Mouse (Mus musculus) forebrain, embryonic 11.5 days (tissue): ENCODE data around the gene Ralgps2. TPM values are rescaled to one million over a fixed set of nuclear protein-coding genes. Genes with fewer than 3 reads are reported as not detected.

Experiments
- ATAC-seq: fragments of 200-750 bp; cut with Nextera tagmentation; replicated peaks from 2 replicates; pipeline ENCODE4 v1.8.0; 2017; ENCODE audit warnings: moderate TSS enrichment; ENCODE audit not compliant: low FRiP score
- DNase-seq: peaks from one replicate; pipeline ENCODE4 v3.0.0-alpha.2; 2017; ENCODE audit warnings: low spot score
- H3K27ac ChIP-seq: fragments of 300-500 bp; sonication (generic); 2 replicates; pipeline ENCODE4 v1.5.1; 2014; ENCODE audit warnings: low read depth, low read length
- H3K27me3 ChIP-seq: fragments of 300-500 bp; sonication (generic); 2 replicates; pipeline ENCODE4 v1.6.1; 2014; ENCODE audit warnings: mild to moderate bottlenecking, low read length, mixed read lengths; ENCODE audit not compliant: control insufficient read depth, insufficient read depth
- H3K36me3 ChIP-seq: fragments of 300-500 bp; sonication (generic); 2 replicates; pipeline ENCODE4 v1.6.1; 2014; ENCODE audit warnings: mild to moderate bottlenecking, low read length, moderate library complexity, mixed read lengths; ENCODE audit not compliant: control insufficient read depth, insufficient read depth
- H3K4me1 ChIP-seq: fragments of 300-500 bp; sonication (generic); replicated peaks from 2 replicates; pipeline ENCODE4 v1.6.1; 2014; ENCODE audit warnings: low read length, mixed read lengths; ENCODE audit not compliant: control insufficient read depth, insufficient read depth
- H3K4me2 ChIP-seq: fragments of 300-500 bp; sonication (generic); 2 replicates; pipeline ENCODE4 v1.6.1; 2014; ENCODE audit warnings: low read depth, mild to moderate bottlenecking, low read length, moderate library complexity, mixed read lengths; ENCODE audit not compliant: severe bottlenecking
- H3K4me3 ChIP-seq: fragments of 300-500 bp; sonication (generic); 2 replicates; pipeline ENCODE4 v1.5.1; 2014; ENCODE audit warnings: low read depth, low read length
- H3K9ac ChIP-seq: fragments of 300-500 bp; sonication (generic); 2 replicates; pipeline ENCODE4 v1.6.1; 2014; ENCODE audit warnings: low read length
- H3K9me3 ChIP-seq: fragments of 300-500 bp; sonication (generic); 2 replicates; pipeline ENCODE4 v1.6.1; 2016; ENCODE audit warnings: low read length, mixed read lengths; ENCODE audit not compliant: control insufficient read depth
- WGBS: fragments of 180-500 bp; shearing (Covaris S2); extraction: QIAGEN DNeasy Blood & Tissue Kit; methylation state at CpG from one replicate; pipeline ENCODE4 v1.1.7; 2014; 5-methylcytosine and 5-hydroxymethylcytosine counted together
- polyA plus RNA-seq: library from polyadenylated mRNA; unstranded; fragments of >200 nt; fragmentation: Nextera tagmentation; extraction: Ambion mirVana; gene quantifications from 2 replicates; pipeline ENCODE4 v1.2.1, GENCODE M21; 2014

The Ralgps2 gene
- 73.8 and 82.0 TPM in 2 replicates for polyA plus RNA-seq

DNA sequence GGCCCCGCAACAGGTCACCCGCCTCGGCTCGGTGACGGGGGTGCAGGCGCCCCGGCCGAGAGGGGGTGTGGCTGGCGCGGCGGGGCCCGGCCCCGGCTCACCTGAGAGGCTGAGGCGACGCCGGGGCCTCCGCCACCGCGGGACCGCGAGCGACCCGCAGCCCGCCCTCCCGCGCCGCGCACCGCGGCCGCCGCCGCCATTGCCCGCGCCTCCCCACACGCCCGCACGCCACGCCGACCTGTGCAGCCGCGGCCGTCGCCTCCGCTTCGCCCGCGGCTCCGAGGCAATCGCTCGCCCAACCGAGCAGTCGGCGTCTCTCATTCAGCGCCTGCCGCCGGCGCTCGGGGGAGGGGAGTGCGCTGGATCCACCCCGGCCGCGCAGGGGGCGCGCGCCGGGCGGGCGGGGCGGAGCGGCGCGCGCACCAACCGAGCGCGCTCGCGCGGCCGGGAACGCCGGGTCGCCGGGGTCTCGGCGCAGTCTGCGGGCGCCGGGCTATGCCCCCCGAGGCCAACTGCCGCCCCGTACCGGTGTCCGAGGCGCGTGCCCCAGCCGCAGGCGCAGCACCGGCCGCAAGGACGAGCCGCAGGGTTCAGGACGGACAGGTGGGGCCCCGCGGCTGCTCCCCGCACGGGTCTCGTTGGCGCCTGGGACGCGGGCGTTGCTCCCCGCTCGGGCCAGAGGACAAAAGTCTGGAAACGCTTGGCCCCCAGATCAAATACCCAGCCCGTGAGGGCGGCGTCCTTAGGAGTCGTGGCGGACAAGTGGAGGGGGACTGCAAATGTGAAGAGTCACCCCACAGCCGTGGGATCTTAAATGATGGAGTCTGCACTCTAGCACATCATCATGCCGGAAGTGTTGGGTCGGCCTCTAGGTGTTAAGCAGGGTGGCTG, at the start of gene Ralgps2:
Ralgps2 (minus strand) TSS at position 376 of the 891 bp plus-strand sequence.
- DNase-seq (peak; percentile 83), ATAC-seq (peak; percentile 86)
- Histone ChIP-seq H3K27me3 (no peaks in the 10 kb centered on the region), H3K4me1 (no peaks in the 10 kb centered on the region; the same call in 1 of the 2 replicates), H3K9ac (peak within 1 kb of the TSS; percentile 87), H3K4me3 (peak within 1 kb of the TSS; percentile 93), H3K27ac (peak within 1 kb of the TSS; percentile 92), H3K36me3 (no peaks in the 10 kb centered on the region), H3K9me3 (no peaks in the 10 kb centered on the region), H3K4me2 (peak within 1 kb of the TSS; percentile 93)
- under 1% methylated on average over 102 of the region's 124 CpGs for WGBS

DNA sequence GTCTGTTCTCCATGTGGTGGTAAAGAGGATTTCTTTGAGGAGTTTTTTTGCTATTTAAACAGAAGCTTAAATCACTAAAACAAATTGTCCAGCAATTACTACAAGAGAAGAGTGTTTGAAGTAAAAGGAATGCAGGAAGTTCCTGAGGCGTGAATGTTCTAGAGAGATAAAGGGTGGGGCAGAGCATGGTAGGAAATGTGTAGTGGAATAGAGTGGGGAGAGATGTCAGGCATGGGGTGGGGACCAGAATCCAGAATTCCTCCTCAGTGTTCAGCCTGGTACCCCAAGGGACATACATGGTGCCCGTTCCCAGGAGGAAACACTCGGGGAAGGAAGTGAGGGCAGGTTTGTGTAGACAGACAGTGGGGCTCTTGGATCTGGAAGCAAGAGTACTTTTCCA, 48.1 kb upstream of the Ralgps2 start:
- DNase-seq (no peak), ATAC-seq (no peak)
- no peak overlapping the region for H3K4me3 ChIP-seq
- H3K27me3 ChIP-seq, result no peaks in the 10 kb centered on the region
- no peaks in the 10 kb centered on the region for H3K4me1 ChIP-seq
- 85% methylated on average over 3 of the region's 3 CpGs for WGBS
- no peak overlapping the region for H3K27ac ChIP-seq
- no peaks in the 10 kb centered on the region for H3K9me3 ChIP-seq
- no peak overlapping the region for H3K4me2 ChIP-seq
- no peaks in the 10 kb centered on the region for H3K36me3 ChIP-seq
- H3K9ac ChIP-seq, result no peak overlapping the region

DNA sequence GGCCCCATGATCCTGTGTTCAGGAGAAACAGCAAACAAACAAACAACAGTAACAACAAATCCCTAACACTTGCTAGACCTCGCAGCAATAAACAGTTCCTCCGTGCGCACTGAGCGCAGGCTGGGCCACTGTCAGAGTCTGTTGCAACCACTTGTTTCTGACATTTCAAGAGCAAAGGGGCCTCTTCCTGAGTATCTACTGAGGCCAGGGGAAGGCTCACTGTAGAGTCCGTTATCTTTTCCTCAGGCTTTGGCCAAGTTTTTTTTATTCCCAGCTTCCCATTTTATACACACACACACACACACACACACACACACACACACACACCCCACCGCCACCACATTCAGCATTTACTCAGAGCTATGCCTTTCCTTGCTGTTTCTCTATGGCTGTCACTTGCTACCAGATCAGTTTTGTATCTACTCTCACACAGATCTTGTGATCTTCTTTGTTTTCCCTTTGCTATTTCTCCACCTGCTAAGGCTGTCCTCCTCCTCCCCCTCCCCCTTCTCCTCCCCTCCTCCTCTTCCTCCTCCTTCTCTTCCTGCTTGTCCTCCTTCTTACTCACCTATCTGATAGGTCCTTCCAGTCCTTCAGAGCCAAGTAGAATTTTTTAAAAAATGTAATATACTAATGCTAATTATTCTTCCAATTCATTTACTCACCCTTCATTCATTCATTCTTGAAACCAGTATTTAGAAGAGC, 47.4 kb upstream of the Ralgps2 start:
- no peak for ATAC-seq
- Histone ChIP-seq H3K4me1 (no peaks in the 10 kb centered on the region), H3K9me3 (no peaks in the 10 kb centered on the region), H3K36me3 (no peaks in the 10 kb centered on the region), H3K27ac (no peak overlapping the region), H3K4me2 (no peak overlapping the region), H3K27me3 (no peaks in the 10 kb centered on the region), H3K4me3 (no peak overlapping the region), H3K9ac (no peak overlapping the region)
- DNase-seq, result no peak
- WGBS, result 77% methylated on average over 6 of the region's 6 CpGs

DNA sequence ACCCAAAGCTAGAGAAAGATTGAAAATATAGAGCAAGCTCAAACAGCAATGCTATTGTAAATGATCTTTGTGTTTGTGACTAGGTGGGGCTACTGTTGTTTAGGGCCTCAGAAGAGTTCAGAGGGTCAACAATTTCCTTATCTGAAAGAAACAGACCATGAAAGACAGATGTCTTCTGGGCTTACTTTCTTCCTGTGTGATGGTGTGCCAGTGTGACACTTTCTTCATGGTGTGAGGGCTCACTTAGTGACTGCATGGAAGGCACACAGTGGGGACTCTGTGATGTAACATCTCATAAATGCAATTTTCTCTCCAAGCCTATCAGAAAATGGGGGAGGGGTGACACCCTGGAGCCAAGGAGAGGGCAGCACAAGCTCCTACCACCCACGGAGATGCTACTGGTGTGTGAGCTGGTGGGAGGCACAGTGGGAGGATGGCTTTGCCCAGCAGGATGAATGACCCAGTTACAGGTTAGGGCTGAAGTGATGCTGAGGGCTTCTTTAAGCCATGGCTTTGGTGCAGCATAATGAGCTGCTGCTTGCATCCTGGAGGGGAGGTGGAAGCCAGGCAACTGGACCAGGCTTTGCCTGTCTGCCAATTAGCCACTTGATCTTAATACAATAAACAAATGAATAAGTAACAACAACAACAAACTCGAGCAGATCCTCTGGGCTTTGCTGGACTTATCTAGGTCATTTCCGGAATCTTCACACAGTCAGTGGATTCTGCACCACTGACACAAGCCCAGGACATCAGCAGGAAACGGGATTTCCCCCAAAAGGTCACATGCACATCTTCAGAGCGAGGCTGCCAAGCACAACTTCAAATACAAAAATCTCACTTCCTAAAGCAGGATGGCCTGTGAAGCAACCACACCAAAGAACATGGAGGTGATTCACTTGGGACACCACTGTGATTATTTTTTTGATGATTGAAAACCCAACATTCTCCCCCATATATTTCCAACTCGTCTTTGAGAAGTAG, 46.5 kb upstream of the Ralgps2 start:
- no peak for ATAC-seq
- Histone ChIP-seq H3K9ac (no peak overlapping the region), H3K27ac (no peak overlapping the region)

DNA sequence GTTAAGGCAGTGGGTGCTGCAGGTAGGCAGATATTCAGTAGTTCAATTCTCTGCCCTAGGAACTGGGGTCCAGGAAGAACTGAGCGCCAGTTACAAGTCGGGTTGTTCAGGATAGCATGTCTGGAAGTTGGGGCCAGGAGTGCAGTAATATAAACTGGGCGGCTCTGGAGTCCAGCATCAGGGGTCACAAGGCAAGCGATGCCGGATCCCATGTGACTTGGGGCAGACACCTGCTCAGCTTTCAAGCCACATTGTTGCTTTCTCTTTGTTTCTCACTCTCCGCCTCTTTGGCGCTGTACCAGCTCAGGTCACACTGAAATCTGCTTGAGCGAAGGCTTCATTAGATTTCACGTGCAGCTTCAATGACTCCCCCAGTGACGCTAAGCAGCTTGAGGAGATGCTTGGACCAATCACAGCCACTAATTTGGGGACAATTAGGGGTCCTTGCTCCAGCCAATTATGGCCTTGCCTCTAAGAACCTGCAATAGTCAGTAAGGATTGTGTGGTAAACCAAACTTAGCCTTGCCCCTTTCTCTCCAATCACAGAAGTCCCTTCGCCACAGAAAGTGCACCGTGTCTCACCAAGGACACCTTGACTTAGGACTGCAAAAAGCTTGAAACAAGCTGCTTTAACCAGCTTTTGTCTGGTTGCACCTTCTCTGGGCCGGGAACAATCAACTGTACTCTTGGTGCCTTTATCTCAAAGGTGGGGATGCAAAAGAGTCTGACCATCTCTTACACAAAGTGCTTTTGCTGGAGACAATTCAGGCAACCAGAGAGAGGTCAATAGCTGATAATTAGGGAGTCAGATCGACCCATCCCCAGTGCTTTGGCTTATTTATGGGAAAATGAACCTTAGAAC, 43.8 kb upstream of the Ralgps2 start:
- peak; percentile 21; the same call in 1 of the 2 replicates for ATAC-seq
- H3K4me1 ChIP-seq, result no peaks in the 10 kb centered on the region
- H3K4me2 ChIP-seq, result no peak overlapping the region
- H3K27me3 ChIP-seq, result no peaks in the 10 kb centered on the region
- no peaks in the 10 kb centered on the region for H3K36me3 ChIP-seq
- H3K9ac ChIP-seq, result no peak overlapping the region
- WGBS, result 68% methylated on average over 14 of the region's 14 CpGs
- H3K9me3 ChIP-seq, result no peaks in the 10 kb centered on the region
- DNase-seq, result no peak
- no peak overlapping the region for H3K27ac ChIP-seq
- no peak overlapping the region for H3K4me3 ChIP-seq

More for the DNA sequence above, 46.5 kb upstream of the Ralgps2 start:
- H3K36me3 ChIP-seq, result no peaks in the 10 kb centered on the region
- H3K4me3 ChIP-seq, result no peak overlapping the region
- H3K27me3 ChIP-seq, result no peaks in the 10 kb centered on the region
- no peak for DNase-seq
- H3K9me3 ChIP-seq, result no peaks in the 10 kb centered on the region
- H3K4me2 ChIP-seq, result no peak overlapping the region
- WGBS, result 49% methylated on average over 6 of the region's 6 CpGs
- no peaks in the 10 kb centered on the region for H3K4me1 ChIP-seq

DNA sequence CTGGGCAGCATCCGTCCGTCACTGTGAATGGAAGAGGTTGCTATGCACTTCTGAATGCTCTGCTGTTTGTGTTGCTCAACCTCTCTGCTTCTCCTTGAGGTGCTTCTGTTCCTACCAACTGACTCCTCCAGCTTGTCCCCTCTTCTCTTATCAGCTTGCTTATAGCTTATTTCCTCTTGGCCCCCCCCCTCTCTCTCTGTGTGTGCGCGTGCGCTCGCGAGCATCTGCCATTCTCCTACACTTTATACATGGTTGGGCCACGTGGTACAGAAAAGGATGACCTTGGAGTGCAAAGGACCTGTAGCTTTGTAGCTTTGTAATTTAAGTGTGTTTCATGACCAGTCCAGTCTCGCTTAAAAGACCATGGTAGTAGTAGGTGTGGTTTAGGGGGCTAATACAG, 42.5 kb upstream of the Ralgps2 start:
- no peak overlapping the region for H3K27ac ChIP-seq
- H3K4me3 ChIP-seq, result no peak overlapping the region
- H3K27me3 ChIP-seq, result no peaks in the 10 kb centered on the region
- H3K9ac ChIP-seq, result no peak overlapping the region
- 87% methylated on average over 9 of the region's 9 CpGs for WGBS
- no peaks in the 10 kb centered on the region for H3K4me1 ChIP-seq
- ATAC-seq, result no peak
- no peaks in the 10 kb centered on the region for H3K36me3 ChIP-seq
- DNase-seq, result no peak
- H3K4me2 ChIP-seq, result no peak overlapping the region
- no peaks in the 10 kb centered on the region for H3K9me3 ChIP-seq

DNA sequence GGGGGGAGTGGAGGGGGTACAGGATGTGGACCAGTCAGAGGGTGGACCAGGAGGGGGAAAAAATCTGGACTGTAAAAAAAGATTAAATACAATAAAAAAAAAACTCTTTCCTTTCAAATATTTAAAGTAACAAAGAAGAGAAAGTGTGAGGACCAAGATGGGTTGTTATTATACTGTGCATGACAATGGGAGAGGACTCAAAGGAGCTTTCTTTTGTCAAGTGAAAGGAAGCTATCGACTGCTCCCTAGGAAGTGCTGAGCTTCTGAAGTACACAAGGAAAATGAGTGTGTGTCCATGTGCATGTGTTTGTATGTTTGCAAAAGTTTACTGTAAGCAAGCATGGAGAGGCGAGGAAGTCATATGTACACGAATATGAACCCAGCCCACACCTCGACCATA, 40.3 kb upstream of the Ralgps2 start:
- WGBS, result 77% methylated on average over 4 of the region's 4 CpGs
- Histone ChIP-seq H3K9me3 (no peaks in the 10 kb centered on the region), H3K27me3 (no peaks in the 10 kb centered on the region), H3K4me1 (no peaks in the 10 kb centered on the region), H3K36me3 (no peaks in the 10 kb centered on the region), H3K4me2 (no peak overlapping the region), H3K4me3 (no peak overlapping the region), H3K27ac (no peak overlapping the region), H3K9ac (no peak overlapping the region)
- DNase-seq (no peak), ATAC-seq (no peak)
